Mouse (Mus musculus): ENCODE results near the gene Cul4a.

Cul4a gene

DNA sequence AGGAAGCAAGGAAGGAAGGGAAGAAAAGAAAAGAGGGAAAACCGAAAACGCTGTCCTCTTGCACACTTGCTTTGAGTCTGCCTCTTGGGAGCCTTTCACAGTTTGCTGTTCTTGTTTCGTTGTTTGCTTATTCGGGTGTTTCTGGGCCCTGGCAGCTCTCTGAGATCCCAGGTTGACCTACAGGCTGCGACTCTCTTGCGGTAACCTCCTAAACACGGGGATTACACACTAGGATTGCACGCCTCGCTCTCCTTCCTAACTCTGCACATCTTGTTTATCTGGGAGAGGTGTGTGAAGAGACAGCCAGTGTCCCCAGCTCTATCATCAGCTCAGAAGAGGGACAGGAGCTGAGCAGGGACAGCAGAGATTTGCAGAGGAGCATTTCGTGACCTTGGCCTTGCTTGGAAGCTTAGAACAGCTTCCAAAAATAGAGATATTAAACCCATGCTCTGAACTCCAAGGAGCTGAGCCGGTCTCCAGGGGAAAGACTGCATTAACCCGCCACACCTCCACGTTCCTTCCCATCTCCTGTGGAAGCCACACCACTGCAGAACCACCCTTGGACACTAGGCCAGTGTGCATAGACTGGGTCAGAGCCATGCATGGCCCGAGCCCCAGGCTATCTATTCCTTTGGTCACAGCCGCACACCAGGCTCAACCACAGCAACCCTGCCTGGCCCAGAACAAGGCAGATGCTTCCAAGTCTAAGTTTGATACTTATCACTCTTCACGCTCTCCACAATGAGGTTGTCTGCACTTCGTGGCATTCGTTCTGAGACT is 75.7 kb downstream of the Cul4a start:
- no peak for DNase-seq

DNA sequence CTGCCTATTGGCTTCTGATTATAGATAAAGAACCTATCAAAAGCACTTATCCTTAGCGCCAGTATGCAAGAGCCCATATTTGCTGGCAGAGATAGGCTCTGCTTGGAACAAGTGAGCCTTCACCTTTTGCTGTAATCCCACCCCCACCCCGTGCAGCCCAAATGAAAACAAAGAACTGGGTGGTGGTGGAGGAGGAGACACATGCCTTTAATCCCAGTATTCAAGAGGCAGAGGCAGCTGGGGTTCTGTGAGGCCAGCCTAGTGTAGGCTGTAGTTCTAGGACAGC is 76.2 kb downstream of the Cul4a start:
- DNase-seq: no peak

DNA sequence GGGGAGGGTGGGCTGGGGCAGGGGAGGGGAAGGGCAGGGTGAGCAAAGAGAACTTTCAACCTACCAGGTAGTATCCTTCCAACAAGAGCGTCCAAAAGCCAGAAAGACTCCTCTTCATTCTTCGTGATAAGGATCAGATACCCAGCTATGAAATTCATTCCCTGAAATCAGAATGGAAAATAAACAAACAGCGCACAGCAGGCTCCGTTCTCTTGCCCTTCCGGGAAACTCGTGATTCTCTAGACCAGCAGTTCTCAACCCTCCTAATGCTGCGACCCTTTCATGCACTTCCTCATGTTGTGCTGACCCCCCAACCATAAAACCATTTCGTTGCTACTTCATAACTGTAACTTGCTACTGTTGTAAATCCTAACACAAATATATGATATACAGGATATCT is 81.4 kb downstream of the Cul4a start:
- DNase-seq: no peak

DNA sequence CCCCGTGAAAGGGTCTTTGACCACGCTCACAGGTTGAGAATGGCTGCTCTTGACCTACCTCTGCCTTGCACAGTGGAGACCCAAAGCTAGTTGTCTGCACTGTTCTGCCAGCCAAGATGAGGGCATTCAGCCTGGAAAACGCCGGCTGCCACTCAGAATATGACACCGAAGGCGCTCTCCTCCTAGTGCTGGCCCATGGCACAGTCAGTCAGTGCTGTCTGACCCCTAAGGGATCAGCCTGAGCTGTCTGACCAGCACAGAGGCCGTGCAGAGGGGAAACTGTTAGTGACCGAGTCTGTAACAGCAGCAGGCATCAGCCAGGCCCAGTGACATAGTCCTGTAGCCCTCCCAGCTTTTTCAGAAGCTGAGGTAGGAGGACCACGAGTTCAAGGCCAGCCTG is 81.8 kb downstream of the Cul4a start:
- no peak for DNase-seq

DNA sequence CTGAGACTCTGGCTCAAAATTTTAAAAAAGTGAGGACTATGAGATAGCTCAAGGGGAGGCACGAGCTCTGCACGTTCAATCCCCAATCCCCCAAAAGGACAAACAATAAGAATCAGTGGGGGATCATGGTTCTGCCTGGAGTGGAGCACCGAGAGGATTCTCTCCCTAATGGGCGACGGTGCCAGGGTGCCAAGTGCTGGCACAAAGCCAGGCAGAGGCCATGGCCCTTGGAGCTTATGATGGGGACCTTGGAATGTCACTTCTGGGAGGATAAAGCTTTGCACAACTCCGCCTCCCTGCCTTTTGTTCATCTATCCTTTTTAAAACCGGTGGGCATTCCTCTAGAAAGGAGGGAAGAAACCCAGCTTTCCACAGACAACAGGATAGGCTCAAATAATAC is 82.2 kb downstream of the Cul4a start:
- DNase-seq: no peak

DNA sequence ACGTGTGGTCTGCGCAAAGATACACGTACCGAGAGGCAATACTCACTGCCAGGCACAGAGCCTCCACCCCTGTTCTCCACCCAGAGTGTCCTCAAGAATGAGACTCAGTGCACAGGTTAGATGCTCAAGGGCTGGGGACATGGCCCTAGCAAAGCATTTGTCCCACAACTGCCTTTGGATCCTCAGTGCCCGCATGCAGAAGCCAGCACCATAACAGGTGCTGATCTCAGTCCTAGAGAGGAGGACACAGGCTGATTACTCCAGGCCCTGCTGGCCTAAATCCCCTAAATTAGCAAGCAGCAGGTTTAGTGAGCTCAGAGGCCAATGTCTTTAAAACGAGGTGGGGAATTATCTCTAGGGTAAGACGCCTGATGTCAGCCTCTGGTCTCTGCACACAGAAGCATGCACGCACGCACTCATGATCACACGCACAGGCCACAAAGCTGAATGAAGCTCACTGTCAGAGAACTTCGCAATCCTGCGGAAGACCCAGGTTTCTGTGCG is 82.7 kb downstream of the Cul4a start:
- DNase-seq: no peak

DNA sequence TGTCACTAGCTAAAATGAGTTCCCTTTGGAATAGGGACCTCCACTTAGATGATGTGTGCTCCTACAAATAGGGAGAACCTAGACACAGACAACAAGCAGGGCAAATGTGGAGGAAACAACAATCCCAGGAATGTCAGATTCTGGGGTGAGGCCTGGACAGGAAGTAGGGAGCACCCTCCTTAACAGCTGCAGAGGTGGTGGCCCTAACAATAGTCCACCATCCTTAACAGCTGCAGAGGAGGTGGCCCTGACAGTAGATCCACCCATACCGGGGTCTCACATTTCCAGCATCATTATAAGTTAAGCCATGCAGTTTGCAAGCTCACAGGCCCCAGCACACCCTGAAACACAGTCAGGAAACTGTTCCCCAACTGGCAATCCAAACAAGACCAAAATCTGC is 83.4 kb downstream of the Cul4a start:
- DNase-seq: no peak

DNA sequence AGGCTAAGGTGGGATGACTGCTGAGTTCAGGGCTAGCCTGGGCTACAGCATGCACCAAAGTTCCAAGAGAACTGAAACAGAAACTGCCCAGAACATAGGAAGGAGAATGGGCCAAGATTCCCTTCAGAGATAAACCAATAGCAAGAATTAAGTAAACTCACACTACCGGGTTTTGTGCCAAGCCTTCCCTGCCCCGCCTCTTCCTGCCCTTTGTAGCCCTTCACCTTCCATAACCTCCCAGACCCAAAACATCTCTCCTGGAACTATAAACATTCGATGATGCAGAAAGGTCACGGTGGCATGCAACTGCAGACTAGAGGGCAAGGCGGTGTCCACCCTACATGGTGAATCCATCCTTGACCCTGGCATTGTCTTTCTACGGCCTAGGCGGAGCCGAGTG is 84.8 kb downstream of the Cul4a start:
- DNase-seq: no peak

DNA sequence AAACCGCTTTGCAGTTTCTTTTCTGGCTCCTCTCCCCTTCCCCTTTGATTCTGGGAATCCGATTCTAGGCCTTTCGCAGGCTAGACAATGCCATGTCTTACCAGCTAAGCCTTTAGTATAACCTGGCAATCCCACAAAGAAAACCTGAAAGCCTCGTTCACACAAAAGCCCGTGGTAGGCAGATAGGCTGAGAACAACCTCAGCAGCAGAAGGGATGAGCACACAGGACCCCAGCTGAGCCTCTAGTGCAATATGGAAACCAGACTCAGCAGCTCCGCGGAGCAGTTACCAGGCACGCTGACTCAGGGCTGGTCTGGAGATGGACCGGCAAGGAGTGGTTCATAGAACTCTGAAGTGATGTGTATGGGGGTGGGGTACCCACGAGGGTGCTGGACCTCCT is 89.4 kb downstream of the Cul4a start:
- no peak for DNase-seq

DNA sequence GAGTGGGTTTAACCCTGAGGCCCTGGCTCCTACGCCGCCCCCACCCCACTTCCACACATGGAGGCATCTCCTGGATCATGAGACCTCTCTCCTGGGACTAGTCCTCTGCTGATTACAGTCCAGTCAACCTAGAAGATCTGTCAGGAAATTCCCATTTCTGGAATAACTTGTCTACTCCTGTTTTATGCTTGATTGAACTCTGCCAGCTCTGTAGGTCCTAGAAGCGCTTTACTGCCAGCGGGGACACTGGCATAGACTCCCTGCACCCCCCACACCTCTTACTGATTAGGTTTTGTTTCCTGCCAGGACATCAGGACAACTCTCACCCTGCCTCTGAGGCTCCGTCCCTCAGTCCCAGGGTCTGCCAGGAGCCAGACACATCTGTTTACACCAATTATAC is 92.1 kb downstream of the Cul4a start:
- DNase-seq: no peak
